Mouse (Mus musculus) gonadal fat pad, adult 2 months (tissue): ENCODE data around the gene Mslnl. TPM values are rescaled to one million over a fixed set of nuclear protein-coding genes. Genes with fewer than 3 reads are reported as not detected.
"Not testable (repeated sequence)": the region's sequence is repeated elsewhere in the genome, so short reads cannot be mapped to it uniquely, and the experiment has no call there.

Source experiments
- DNase-seq: peaks from one replicate; pipeline ENCODE4 v3.0.0-alpha.2; 2012; ENCODE audit warnings: low read depth
- polyA plus RNA-seq: library from polyadenylated mRNA; depleted of rRNA; stranded (reverse); fragments of >200 nt; gene quantifications from 2 replicates; pipeline ENCODE4 v1.2.3, GENCODE M21; 2012; rRNA removed

The Mslnl gene
- 0.36 and 0.38 TPM in 2 replicates for polyA plus RNA-seq

GRCm38 (mm10) chr17:25735745-25736144 lies at the start of gene Mslnl:
Mslnl (plus strand) TSS chr17:25736042.
- DNase-seq: no peak

GRCm38 (mm10) chr17:25686323-25686722 lies 49.5 kb upstream of the Mslnl start:
- DNase-seq: no peak

GRCm38 (mm10) chr17:25688922-25689321 lies 46.9 kb upstream of the Mslnl start:
- DNase-seq: no peak

GRCm38 (mm10) chr17:25696263-25696662 lies 39.6 kb upstream of the Mslnl start:
- DNase-seq: no peak

DNA sequence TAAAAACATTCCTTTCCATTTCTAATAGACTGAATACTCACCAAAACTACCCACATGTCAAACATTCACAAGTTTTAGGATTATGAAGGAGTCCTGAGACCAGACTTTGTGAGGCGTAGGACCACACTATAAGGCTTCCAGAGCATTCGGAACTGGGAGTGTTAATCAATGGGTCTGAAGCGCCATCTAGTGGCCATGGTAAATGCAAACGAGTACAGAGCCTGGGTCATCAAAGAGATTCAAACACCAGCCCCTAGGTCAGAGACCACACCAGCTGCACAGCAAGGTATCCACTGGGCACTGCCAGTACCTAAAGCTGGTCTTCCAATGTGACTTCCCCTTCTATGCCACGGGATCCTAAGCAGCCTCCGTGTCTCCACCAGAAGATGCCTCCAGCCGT lies 37.4 kb upstream of the Mslnl start:
- DNase-seq: no peak

DNA sequence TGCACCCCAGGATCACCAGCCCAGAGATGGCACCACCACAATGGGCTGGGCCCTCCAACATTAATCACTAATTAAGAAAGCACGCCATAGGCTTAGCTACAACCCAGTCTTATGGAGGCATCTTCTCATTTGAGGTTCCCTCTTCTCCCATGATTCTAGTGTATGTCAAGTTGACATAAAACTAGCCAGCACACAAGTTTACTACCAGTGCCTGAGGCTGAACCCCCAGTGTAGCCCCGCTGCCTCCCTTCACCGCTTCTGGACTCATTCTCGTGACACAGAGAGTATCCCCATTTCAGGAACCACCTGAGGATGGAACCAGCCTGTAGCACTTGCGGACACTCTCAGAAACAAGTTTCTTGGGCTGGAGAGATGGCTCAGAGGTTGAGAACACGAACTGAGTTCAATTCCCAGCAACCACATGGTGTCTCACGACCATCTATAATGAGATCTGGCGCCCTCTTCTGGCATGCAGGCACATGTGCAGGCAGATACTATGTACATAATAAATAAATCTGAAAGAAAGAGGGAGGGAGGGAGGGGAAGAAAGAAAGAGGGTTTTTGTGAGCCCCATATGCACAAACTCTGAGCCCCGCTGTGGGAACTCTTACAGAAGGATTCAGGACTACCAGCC lies 34.9 kb upstream of the Mslnl start:
- DNase-seq: no peak

DNA sequence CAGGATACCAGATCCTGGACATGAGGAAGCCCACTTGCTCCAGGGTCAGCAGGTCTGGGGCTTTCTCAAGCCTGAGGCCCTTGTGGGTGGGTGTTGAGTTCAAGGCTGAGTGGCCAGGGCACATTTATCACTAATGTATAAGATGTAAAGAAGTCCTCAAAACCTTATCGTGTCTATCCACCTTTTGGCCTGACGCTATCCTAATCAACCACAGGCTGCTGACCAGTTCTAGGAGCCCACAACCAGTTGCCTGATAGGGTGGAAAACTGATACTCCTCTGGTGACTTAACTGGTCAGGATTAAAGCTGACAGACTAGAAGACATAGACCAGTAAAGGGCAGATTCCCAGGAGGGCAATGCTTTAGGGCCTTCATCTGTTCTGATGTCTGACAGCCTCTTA lies 25.8 kb upstream of the Mslnl start:
- no peak for DNase-seq

- no peak for DNase-seq
Measured at GRCm38 (mm10) chr17:25711136-25711535, 24.7 kb upstream of the Mslnl start.

DNA sequence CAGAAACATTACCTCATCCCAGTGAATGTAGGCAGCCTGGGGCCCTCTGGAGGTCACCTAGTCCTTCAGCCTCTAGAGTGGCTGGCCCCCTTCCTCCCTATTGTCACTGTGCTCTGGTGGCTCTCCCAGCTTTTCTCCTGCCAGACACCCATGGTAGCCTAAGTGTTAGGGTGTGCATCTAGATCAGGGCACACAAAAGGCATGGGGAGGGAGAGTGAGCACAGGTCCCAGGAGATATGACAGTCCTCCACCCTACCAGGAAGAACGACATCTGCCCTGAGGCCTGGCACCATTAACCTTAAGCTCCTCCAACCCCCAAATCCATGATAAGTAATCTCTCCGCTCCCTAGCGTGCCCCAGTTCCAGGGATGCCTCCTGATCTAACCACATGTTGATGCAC lies 20.2 kb upstream of the Mslnl start:
- no peak for DNase-seq

DNA sequence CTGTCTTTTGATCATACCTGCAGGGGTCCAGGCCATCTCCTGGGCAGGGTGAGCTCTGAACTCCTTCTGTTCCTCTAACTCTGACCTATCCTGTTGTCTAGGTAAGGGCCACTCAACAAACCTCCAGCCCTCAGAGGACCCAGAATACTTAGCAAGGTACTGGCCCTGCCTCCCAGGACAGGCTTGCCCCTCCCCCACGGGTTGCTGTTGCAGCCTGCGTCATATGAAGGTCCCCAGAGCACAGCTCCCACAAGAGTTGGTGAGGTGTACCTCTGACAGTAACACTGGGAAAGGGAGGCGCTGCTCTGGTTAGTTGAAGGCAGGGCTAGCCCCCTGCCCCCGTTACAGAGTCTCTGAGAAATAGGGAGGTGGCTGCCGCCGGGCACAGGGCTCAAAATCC lies 19.7 kb upstream of the Mslnl start:
- no peak for DNase-seq

DNA sequence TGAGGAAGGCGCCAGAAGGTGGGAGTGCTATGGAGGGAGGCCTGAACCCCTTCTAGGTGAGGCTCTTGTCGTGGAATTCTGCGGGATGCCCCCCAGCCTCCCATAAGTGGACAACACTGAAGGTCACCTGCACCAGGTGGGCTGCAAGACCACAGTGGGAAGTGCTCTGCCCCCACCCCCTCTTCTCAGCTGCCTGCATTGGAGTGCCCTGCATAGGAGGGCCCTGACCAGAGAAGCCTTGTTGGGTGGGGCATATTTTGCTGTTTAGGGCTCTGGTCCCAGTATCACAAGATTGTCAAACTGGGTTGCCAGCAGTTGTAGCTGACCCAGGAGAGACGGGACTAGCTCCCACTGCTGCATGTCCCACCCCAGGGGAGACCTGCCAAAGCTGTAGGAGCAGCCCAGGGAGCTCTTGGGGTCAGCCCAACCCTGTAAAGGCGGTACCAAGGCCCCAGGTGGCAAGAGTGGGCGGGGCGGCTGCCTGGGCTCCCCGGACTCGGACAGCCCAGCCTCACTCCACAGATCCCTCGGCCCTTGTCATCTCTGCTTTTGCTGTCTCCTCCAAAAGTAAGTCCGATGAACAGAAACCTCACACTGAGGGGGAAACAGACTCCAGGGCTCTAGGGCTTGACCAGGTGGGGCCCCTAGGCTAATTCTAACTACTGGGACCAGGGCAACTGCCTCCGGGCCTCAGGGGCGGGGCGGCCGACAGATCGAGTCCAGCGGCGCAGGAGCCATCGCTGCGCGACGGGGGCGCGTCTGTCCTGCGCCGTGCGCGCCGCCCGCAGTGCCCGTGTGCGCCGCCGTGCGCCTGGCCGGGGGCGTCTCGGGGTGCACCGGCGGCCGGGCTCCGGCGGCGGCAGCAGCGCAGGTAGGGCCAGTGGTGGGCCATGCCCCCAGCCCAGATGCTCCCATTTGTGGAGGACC lies 18.9 kb upstream of the Mslnl start, which contains the start of gene Gng13:
Gene Gng13, plus strand, starts transcription at position 461 of the 927 bp plus-strand sequence.
- DNase-seq: no peak

DNA sequence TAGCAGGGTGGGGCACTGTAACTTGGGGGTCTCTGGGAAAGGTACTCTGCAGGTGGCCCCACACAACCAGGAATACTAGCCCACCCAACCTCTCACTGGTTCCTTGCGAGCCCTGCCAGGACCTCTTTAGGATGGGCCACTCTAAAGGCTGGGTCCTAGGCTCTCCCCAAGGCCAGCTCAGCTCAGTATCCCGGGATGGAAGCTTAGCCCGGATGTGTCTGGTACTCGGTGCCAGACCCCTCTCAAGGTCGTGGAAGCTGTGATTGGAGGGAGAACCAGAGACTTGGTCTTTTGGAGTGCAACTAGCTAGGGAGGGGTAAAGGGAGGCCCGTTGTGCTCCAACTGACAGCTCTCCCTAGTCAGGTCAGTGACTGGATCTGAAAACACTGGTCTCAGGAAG lies 18.2 kb upstream of the Mslnl start:
- DNase-seq: no peak

GRCm38 (mm10) chr17:25721476-25721875 lies 14.4 kb upstream of the Mslnl start:
- no peak for DNase-seq

- DNase-seq: no peak
Measured at GRCm38 (mm10) chr17:25723470-25723869, 12.4 kb upstream of the Mslnl start.

- DNase-seq: no peak
Measured at GRCm38 (mm10) chr17:25723919-25724318, 11.9 kb upstream of the Mslnl start.

GRCm38 (mm10) chr17:25725264-25725663 lies 10.6 kb upstream of the Mslnl start:
- DNase-seq: no peak

GRCm38 (mm10) chr17:25727265-25728008 lies 8.4 kb upstream of the Mslnl start, which contains the start of the genes Chtf18 and Rpusd1:
Chtf18 (minus strand) TSS chr17:25727419.
Rpusd1 (plus strand) TSS chr17:25727670.
- peak; percentile 98 for DNase-seq

- DNase-seq: no peak
Measured at GRCm38 (mm10) chr17:25728009-25728270, 7.9 kb upstream of the Mslnl start.

- DNase-seq: peak; percentile 22
Measured at GRCm38 (mm10) chr17:25732082-25732481, 3.8 kb upstream of the Mslnl start.

GRCm38 (mm10) chr17:25735246-25735645 lies 596 bp upstream of the Mslnl start:
- no peak for DNase-seq

DNA sequence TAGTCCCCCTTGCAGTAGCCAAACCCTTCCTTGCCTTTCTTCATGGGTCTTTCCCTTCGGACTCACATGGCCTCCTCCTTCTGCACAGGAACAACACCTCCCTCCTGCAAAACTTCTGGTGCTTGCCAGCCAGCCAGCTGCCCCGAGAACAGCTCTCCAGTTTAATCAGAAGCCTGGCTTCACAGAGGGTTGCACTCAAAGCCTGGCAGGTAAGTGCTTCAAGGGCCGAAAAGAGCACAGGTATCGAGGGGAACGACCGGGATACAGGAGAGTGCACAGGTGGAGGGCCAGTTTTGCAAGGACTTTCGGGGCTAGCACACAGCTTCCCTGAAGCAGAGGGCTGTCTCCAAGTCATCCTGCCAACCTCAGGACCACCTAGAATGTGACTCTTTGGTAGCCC lies 3.0 kb downstream of the Mslnl start:
- DNase-seq: no peak

DNA sequence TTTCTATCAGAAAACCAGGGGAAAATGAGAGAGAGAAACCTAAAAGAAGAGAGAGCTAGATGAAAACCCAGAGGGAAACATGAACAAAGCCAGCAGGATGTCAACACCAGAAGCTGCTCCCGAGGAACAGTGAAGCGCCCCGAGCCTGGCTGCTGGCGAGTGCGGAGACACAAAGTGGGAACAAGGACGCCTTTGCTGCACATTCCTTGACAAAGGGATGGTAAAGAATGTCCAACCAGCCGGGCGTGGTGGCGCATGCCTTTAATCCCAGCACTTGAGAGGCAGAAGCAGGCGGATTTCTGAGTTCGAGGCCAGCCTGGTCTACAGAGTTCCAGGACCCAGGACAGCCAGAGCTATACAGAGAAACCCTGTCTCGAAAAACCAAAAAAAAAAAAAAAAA lies 5.6 kb downstream of the Mslnl start:
- DNase-seq: not testable (repeated sequence)
